Mouse (Mus musculus): ENCODE data around the gene Pde6h. TPM values are rescaled to one million over a fixed set of nuclear protein-coding genes. Genes with fewer than 3 reads are reported as not detected.

Gene Pde6h
- total and polyA plus RNA-seq, 3 experiments: 0.04 to 0.30 TPM; not detected in 1

GRCm38 (mm10) chr6:136995533-136995932, 71.9 kb downstream of the Pde6h start:
- peak; percentile 43 for TF ChIP-seq SMC3 (IDR thresholded peaks at IDR 0.05; ENCODE audit: low read depth, low read length)
- peak; percentile 93 for TF ChIP-seq ELF1 (IDR thresholded peaks at IDR 0.05; ENCODE audit: low read depth, low read length)
- TF ChIP-seq CTCF (conservative IDR thresholded peaks at IDR 0.05 in 1 of 2, IDR thresholded peaks at IDR 0.05 in 1 of 2; ENCODE audit: low read depth in 2 of 2, low read length in 2 of 2): peak in 1 of 2 experiments; percentile 68; a peak in 3 of 4 replicates
- no peak for TF ChIP-seq ZNF384 (IDR thresholded peaks at IDR 0.05; ENCODE audit: low read depth, low read length)
- no peak for TF ChIP-seq JUND (conservative IDR thresholded peaks at IDR 0.05; ENCODE audit: low read depth, low read length)
- TF ChIP-seq MXI1 (IDR thresholded peaks at IDR 0.05; ENCODE audit: low read depth, low read length): no peak
- no peak for TF ChIP-seq MEF2A (IDR thresholded peaks at IDR 0.05; ENCODE audit: borderline replicate concordance, low read depth, low read length)
- TF ChIP-seq MAFK (IDR thresholded peaks at IDR 0.05; ENCODE audit: insufficient replicate concordance, low read length): no peak
- in situ Hi-C loops (cut with MboI; ENCODE audit: low pct_ligation_motif_present, low pct_unique_long_range_greater_than_20kb, low sequenced_read_pairs) (loop anchor here (25.0 kb wide), 1 partner anchor 558 kb away; no protein-coding TSS in a partner anchor), dilution Hi-C loops (cut with MboI; ENCODE audit: extremely low pct_ligation_motif_present, extremely low pct_unique_long_range_greater_than_20kb, low sequenced_read_pairs) (loop anchor here (25.0 kb wide), 1 partner anchor 133 kb away; the partner anchor contains the start of gene Art4)
- Histone ChIP-seq H3K4me3 (replicated peaks in 1 of 3; ENCODE audit: low read depth in 2 of 3, low read length in 2 of 3, poor library complexity in 1 of 3) (peak overlapping the region in 2 of 3 experiments; percentile 7 to 20), H3K36me3 (replicated peaks in 1 of 2; ENCODE audit: control insufficient read depth in 1 of 2, insufficient read depth in 1 of 2, low read length in 1 of 2) (no peaks in the 10 kb centered on the region), H3K9me3 (replicated peaks; ENCODE audit: low read length) (no peaks in the 10 kb centered on the region), H3K4me1 (ENCODE audit: control insufficient read depth in 1 of 2, insufficient read depth in 2 of 2) (no peaks in the 10 kb centered on the region), H3K27ac (ENCODE audit: insufficient read depth, low read depth) (no peak overlapping the region), H3K27me3 (replicated peaks) (no peaks in the 10 kb centered on the region), H3K79me2 (replicated peaks; ENCODE audit: control insufficient read depth, extremely low read depth, insufficient read depth, poor library complexity, severe bottlenecking) (no peaks in the 10 kb centered on the region), H3K4me2 (ENCODE audit: insufficient read depth, low read depth, poor library complexity, severe bottlenecking) (no peak overlapping the region; the same call in 1 of the 2 replicates), H3K9ac (ENCODE audit: insufficient read depth, low read depth) (no peak overlapping the region; the same call in 1 of the 2 replicates)
- DNase-seq (ENCODE audit: extremely low read depth): no peak

- Histone ChIP-seq H3K9me3 (replicated peaks; ENCODE audit: low read length) (no peaks in the 10 kb centered on the region), H3K9ac (ENCODE audit: insufficient read depth, low read depth) (no peak overlapping the region), H3K27me3 (replicated peaks) (no peaks in the 10 kb centered on the region), H3K4me1 (ENCODE audit: control insufficient read depth in 1 of 2, insufficient read depth in 2 of 2) (no peaks in the 10 kb centered on the region), H3K36me3 (replicated peaks in 1 of 2; ENCODE audit: control insufficient read depth in 1 of 2, insufficient read depth in 1 of 2, low read length in 1 of 2) (no peaks in the 10 kb centered on the region), H3K79me2 (replicated peaks; ENCODE audit: control insufficient read depth, extremely low read depth, insufficient read depth, poor library complexity, severe bottlenecking) (no peaks in the 10 kb centered on the region), H3K4me3 (replicated peaks in 1 of 3; ENCODE audit: low read depth in 2 of 3, low read length in 2 of 3, poor library complexity in 1 of 3) (no peak overlapping the region), H3K27ac (ENCODE audit: insufficient read depth, low read depth) (no peak overlapping the region), H3K4me2 (ENCODE audit: insufficient read depth, low read depth, poor library complexity, severe bottlenecking) (no peak overlapping the region)
- in situ Hi-C loops (cut with MboI; ENCODE audit: low pct_ligation_motif_present, low pct_unique_long_range_greater_than_20kb, low sequenced_read_pairs): loop anchor here (25.0 kb wide), 1 partner anchor 559 kb away; no protein-coding TSS in a partner anchor
- DNase-seq (ENCODE audit: extremely low read depth): no peak
- dilution Hi-C loops (cut with MboI; ENCODE audit: extremely low pct_ligation_motif_present, extremely low pct_unique_long_range_greater_than_20kb, low sequenced_read_pairs): loop anchor here (25.0 kb wide), 1 partner anchor 134 kb away; the partner anchor contains the start of gene Art4
- TF ChIP-seq USF1 (IDR thresholded peaks at IDR 0.05; ENCODE audit: low read depth, low read length) (no peak), MXI1 (IDR thresholded peaks at IDR 0.05; ENCODE audit: low read depth, low read length) (no peak), NRF1 (IDR thresholded peaks at IDR 0.05; ENCODE audit: low read depth, low read length) (no peak), USF2 (conservative IDR thresholded peaks at IDR 0.05; ENCODE audit: low read depth, low read length) (no peak), BHLHE40 (IDR thresholded peaks at IDR 0.05; ENCODE audit: low read depth, low read length) (no peak), CHD1 (IDR thresholded peaks at IDR 0.05; ENCODE audit: low read depth, low read length) (no peak), MYC (IDR thresholded peaks at IDR 0.05; ENCODE audit: low read depth, low read length) (no peak), POLR2AphosphoS2 (IDR thresholded peaks at IDR 0.05; ENCODE audit: low read depth, low read length) (no peak), NELFE (IDR thresholded peaks at IDR 0.05; ENCODE audit: low read depth, low read length) (no peak), POLR2A (IDR thresholded peaks at IDR 0.05; ENCODE audit: low read depth, low read length) (no peak), UBTF (IDR thresholded peaks at IDR 0.05; ENCODE audit: low read depth, low read length) (no peak), PAX5 (IDR thresholded peaks at IDR 0.05; ENCODE audit: low read length) (no peak), RAD21 (IDR thresholded peaks at IDR 0.05; ENCODE audit: low read depth, low read length) (no peak)
Observed at GRCm38 (mm10) chr6:136996336-136996735, 72.7 kb downstream of the Pde6h start.
